Mouse (Mus musculus) fibroblast of lung, adult 2 months (primary cell): ENCODE measurements around the gene Zdhhc24.
A peak's percentile ranks its signal among the peaks of the same experiment; 100 is the strongest.

ENCODE experiments used
- DNase-seq: peaks from one replicate; pipeline ENCODE4 v3.0.0-alpha.2; 2011; ENCODE audit warnings: low read depth

The Zdhhc24 gene

GRCm38 (mm10) chr19:4877785-4878184, 683 bp upstream of the Zdhhc24 start, which contains the start of gene Actn3:
TSS of gene Actn3 (minus strand) at chr19:4877909.
- no peak for DNase-seq

GRCm38 (mm10) chr19:4879324-4879703, 846 bp downstream of the Zdhhc24 start:
- no peak for DNase-seq

DNA sequence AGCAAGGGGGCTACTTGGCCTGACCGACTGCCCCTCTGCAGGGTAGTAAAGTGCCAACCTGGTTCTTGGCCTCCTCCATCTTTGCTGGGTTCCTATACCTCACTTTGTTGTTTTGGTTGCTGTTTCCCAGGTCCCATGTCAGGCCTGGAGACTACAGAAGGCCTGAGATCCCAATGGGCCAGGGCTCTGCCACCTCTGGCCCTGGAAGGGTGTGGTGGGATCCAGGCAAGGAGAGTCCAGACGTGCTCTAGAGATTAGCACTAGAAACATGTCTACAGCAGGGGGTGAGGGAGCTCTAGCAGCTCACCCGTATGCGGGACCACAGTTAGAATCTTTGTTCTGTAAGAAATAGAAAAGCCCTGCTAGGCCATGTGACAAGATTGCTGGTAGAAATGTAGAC, 5.5 kb downstream of the Zdhhc24 start:
- DNase-seq: no peak

GRCm38 (mm10) chr19:4889791-4890190, 11.3 kb downstream of the Zdhhc24 start:
- no peak for DNase-seq

DNA sequence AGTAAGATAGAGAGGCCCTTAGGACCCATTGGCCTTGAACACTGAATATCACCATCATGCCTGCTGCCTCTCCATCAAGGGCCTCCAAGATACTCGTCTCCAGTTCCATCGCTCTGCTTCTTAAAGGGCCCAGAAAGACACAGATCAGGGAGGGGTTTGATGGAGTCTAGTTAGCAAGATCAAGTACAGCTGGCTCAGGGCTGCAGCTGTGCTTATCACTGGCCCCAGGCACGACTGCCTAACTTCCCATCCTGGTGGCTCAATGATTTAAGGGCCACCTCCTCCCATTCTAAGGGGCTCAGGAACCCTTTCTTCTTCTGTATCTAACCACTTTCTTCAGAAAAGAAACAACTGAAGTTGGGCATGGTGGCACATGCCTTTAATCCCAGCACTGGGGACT, 13.3 kb downstream of the Zdhhc24 start:
- DNase-seq: no peak

DNA sequence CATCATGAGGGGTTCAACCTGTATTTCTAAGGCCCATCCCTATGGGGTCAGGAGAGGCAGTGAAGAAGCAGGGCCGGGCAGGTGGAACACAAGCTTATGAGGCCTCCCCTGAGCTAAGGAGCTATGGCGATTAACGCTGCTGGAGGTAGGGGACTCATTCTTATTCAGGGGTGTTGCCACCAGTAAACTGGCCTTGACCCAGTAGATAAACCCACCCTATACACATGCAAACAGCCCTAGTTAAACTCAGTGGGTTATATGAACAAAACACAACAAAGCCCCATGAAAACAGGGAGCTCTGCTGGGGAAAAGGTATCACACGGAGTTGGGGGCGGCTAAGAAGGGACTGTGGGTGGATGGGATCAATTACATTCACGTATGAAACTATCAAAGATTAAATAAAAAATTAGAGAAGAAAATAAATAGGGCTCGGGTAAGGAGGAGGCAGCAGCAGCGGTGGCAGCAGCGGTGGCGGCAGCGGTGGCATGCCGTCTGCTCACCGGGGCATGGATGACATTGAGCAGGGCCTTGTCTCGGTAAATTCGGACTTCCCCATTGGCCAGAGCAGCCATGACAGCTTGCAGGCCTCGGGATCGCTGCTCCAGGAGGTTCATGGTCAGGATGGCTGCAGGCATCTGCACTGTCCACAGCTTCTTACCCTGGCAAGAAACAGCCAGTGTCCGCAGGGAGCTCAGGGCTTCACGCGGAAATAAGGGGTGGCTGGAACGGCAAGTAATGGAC, 18.5 kb downstream of the Zdhhc24 start:
- DNase-seq: no peak

DNA sequence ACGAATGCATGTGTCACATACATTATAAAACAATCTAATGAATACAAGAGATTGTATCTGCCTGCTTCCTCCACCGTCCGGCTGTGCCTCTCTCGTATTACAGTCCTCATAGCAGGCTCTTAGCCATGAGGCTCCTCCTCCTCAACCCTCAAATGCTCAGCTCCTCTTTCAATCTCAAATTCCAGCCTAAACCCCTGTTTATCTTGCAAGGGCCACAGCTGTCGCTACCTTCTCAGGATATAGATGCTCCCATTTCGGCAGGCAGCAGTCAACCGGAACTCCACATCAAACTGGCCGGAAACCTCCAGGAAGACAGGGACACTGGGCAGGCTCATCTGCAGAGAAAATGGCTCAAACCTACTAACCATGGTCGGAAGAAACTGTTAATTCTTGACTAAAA, 20.5 kb downstream of the Zdhhc24 start:
- no peak for DNase-seq

DNA sequence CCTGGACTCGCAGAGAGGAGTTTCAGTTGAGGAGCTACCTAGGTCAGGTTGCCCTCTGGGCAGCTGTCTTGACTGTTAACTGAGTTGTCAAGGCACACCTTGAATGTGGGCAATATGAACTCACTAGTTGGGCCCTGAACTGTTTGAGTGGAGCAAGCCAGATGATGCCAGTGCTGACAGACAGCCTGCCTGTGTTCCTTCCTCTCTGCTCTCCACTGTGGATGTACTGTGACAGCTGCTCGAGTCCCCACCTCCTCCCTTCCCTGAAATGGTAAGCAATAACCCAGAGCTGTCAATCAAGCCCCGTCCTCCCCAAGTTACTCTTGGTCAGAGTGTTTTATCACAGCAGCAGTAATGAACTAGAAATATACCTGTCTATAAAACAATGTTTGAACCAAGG, 21.4 kb downstream of the Zdhhc24 start:
- DNase-seq: no peak

DNA sequence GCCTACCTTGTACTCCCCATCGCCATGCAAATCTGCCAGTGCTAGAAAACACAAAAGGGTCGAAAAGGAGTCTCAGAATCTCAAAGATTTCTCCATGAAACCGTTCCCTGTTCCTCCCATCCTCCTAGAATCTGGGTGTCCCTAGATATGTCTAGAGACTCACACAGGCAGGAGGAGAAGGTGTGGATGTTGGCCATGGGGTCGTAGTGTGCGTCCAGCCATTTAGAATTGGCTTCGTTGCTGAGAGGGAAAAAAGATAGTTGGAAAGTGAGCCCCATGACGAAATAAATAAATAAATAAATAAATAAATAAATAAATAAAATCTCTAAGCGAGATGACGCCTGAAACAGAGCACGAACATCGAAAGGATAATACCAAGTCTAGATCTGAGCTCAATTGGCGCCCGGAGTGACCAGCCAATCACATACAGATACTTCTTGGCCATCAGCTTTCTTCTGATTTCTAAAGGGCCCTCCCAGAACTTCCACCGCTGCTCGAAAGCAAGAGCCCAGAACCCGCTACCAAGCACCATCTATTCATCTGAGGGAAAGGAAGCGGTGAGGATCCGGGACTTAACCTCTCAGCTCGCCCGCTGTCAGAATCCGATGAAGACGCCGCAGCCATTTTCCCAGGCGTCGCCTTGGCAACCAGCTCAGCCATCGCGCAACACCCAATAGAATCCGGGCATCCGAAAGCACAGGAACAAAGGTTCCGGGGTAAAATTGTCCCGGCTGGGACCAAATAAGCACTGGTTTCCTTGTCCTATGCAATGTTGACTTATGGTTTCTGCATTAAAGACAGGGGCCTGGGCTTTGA, 27.7 kb downstream of the Zdhhc24 start, which contains the start of gene Bbs1:
Gene Bbs1 (minus strand): TSS at position 650 of the 816 bp plus-strand sequence.
- DNase-seq: peak; percentile 36

- DNase-seq: no peak
These were observed 29.6 kb downstream of the Zdhhc24 start for GRCm38 (mm10) chr19:4908107-4908506.

DNA sequence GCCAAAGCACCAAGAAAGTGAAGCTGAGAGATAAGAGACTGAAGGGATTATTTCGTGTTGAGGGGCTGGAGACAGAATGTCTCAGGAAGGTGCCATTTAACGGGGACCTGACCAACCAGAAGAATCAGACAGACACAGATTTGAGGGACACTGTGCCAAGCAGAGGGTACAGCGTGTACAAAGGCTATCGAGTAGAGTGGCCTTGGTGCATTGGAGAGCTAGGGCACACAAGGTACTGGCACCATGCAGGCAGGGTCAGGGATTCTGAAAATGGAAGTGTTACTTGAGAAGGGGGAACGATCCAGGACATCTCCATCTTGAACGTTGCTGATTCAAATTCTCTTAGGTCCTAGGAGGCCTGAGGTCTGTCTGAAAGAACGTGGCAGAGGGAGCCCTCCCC, 30.9 kb downstream of the Zdhhc24 start:
- DNase-seq: no peak

DNA sequence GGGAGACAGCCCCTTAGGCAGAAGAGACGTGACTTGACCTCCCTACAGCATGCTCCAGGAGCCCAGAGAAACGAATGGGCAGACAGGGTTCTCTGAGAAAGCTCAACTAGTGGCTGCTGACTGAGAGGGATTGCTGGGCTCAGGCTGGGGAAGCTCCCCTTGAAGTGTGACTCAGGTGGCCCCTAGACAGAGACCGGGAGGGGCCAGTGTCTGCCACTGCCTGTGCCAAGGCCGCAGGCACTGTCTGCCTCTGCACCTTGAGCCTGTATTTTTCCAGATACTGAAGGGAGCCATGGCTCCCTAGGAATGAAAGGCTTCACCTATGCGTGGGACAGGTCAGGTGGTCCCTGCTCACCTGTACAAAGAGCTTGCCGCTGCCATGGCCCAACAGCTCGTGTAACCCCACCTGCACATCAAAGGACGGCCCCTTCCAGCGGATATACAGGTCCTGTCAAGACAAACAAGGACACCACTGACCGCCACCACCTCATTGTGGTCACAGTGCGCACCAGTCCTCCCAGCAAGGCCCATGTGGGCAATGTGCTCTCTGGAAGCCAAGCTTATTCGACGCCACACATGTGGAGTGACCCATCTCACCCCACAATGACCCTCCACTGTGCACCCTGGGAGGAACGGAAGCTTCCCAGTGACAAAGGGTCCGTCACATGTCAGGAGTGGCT, 37.6 kb downstream of the Zdhhc24 start:
- DNase-seq: no peak

GRCm38 (mm10) chr19:4916827-4917226, 38.4 kb downstream of the Zdhhc24 start:
- no peak for DNase-seq

DNA sequence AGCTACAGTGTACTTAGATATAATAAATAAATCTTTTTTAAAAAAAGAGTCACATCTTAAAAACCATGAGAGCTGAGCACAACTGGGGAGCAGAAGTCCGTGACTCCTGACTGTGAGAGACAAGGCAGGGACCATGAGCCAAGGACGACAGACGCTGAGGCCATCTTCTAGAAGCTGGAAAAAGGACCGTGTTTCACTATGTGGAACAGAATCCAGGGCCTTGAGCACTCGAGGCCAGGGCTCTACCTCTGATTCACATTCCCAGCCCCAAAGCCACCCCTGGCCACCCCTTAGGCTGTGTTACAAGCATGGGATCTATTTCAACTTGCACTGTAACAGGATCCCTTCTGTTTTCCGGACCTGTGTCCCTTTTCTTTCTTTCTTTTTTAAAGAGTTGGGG, 41.2 kb downstream of the Zdhhc24 start:
- no peak for DNase-seq

GRCm38 (mm10) chr19:4925121-4925860, 46.8 kb downstream of the Zdhhc24 start:
- no peak for DNase-seq

DNA sequence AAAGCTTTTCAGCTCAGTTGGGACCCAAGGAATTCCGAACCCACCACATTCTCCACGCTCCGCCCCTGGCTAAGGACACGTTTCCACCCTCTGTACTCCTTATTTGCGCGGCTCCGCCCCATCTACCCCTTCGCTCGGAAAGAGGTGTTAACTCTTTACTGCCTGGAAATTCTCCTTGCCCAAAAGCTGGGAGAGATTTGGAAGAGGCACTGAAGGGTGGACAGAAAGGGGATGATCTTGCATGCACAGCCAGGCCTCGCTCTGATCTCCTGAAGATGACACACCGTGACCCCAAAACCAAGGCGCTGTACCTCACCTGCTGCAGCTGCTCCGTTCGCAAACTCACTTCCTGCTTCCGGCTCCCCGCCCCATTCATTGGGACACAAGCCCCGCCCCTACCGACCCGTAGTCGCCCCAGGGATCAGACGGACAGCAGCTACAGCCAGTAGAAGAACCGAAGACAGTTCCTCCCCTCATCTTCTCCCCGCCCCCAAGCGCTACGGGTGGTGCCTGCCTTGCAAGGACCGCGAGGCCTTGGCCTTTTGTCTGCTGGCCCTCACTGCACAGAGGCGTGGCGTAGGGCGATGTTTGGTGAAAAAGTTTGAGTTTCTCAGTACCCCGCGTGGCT, 49.5 kb downstream of the Zdhhc24 start, which contains the start of gene Dpp3:
Gene Dpp3 (minus strand): TSS at position 384 of the 628 bp plus-strand sequence.
- peak; percentile 95 for DNase-seq

DNA sequence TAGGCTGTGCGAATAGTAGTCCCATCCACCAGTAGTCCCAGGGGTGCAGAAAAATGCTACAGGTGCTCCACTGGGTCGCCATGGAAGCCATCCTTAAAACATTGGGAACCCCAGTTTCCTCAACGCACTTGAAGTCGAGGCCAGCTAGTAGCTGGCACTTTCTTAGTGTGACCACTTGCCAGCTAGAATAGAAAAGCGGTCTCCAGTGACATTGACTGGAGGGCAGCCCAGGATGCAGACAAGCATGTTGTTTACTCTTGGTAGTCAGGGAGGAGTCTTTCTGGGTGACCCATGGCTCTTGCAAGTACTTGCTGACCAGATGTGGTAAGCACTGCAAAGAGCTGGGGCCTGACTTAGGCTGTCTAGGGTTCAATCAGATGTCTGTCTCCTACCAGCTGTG, 50.3 kb downstream of the Zdhhc24 start:
- DNase-seq: no peak
